ENCODE assay signal across 15 mouse cellular contexts in the genomic region with DNA sequence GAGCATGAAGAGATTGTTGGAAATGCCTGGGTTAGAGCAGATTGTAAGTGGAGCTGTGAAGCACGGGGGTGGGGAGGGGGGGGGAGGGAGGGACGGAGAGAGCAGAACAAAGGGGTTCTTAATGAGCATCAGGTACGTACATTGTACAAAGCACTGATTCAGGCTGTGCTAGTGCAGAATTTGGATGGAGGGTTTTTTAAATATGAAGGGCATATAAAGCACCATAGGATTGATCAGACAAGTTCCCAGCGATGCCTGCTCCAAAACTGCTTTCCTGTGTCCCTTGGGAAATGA. TPM values are rescaled to one million over a fixed set of nuclear protein-coding genes. Genes with fewer than 3 reads are reported as not detected.
DNase-seq lines count a peak whose midpoint lies in the region; ATAC-seq and TF ChIP-seq lines count a peak whose summit lies in the region.
"Had no signal": no experiment of that assay in that cellular context is flagged by ENCODE, and none has a peak within 500 bp of the region (broad histone marks: within the 10 kb centered on the region; RNA-seq: fewer than 3 reads in every experiment).

No protein-coding gene starts in this region.

- peaks cover 23% of the 10 kb centered on the region for H3K4me1 ChIP-seq in midbrain, embryonic 12.5 days
- 0 out of 2 replicates have a peak, but pooled peaks cover 5% of the 10 kb centered on the region for H3K4me1 ChIP-seq in midbrain, postnatal 0 days (ENCODE audit: insufficient read depth, low read length)
- H3K4me1 ChIP-seq in forebrain, embryonic 14.5 days (ENCODE audit: control insufficient read depth, insufficient read depth, low read length) = peaks cover 15% of the 10 kb centered on the region
- peaks cover 25% of the 10 kb centered on the region for H3K4me1 ChIP-seq in limb, embryonic 12.5 days (replicated peaks)

- H3K36me3 ChIP-seq in midbrain, embryonic 12.5 days = no peaks in the 10 kb centered on the region
- no peaks in the 10 kb centered on the region for H3K36me3 ChIP-seq in midbrain, postnatal 0 days (ENCODE audit: insufficient read depth, low read length)
- H3K36me3 ChIP-seq in forebrain, embryonic 14.5 days (ENCODE audit: control insufficient read depth, insufficient read depth, low read length) = no peaks in the 10 kb centered on the region
- H3K36me3 ChIP-seq in limb, embryonic 12.5 days = no peaks in the 10 kb centered on the region
- H3K36me3 ChIP-seq: limb, embryonic 15.5 days had no signal

- no peak for DNase-seq in midbrain, postnatal 0 days (ENCODE audit: low spot score)
- no peak for DNase-seq in forebrain, embryonic 14.5 days (ENCODE audit: low spot score)
- peak; percentile 14 for DNase-seq in retina, embryonic 14.5 days (ENCODE audit: low spot score)
- DNase-seq in cerebellum, postnatal 10 days = no peak
- DNase-seq in embryo, embryonic 10.5 days (ENCODE audit: low spot score) = no peak
- DNase-seq in cerebellum, adult 11-12 months = no peak
- DNase-seq: adrenal gland, postnatal 10 days; cerebellum, adult 8-10 months; lung, postnatal 10 days; thymus, postnatal 4 days had no signal

- peak overlapping the region; percentile 21; the same call in 1 of the 2 replicates for H3K27ac ChIP-seq in midbrain, embryonic 12.5 days (replicated peaks)
- H3K27ac ChIP-seq in midbrain, postnatal 0 days (ENCODE audit: low read depth, low read length) = no peak overlapping the region
- no peak overlapping the region for H3K27ac ChIP-seq in forebrain, embryonic 14.5 days (ENCODE audit: low read depth, low read length)
- no peak overlapping the region for H3K27ac ChIP-seq in limb, embryonic 12.5 days
- H3K27ac ChIP-seq: left cerebral cortex, adult 2 months; limb, embryonic 15.5 days had no signal

- H3K4me2 ChIP-seq in midbrain, embryonic 12.5 days (replicated peaks) = no peak overlapping the region
- H3K4me2 ChIP-seq in midbrain, postnatal 0 days (ENCODE audit: low read depth, low read length, poor library complexity, severe bottlenecking) = no peak overlapping the region
- no peak overlapping the region for H3K4me2 ChIP-seq in forebrain, embryonic 14.5 days (ENCODE audit: low read length)
- H3K4me2 ChIP-seq in limb, embryonic 12.5 days = no peak overlapping the region
- H3K4me2 ChIP-seq: limb, embryonic 15.5 days had no signal

- WGBS in midbrain, embryonic 12.5 days = 41% methylated on average over 4 of the region's 4 CpGs
- 27% methylated on average over 4 of the region's 4 CpGs for WGBS in midbrain, postnatal 0 days
- WGBS in forebrain, embryonic 14.5 days = 17% methylated on average over 4 of the region's 4 CpGs
- 33% methylated on average over 4 of the region's 4 CpGs for WGBS in limb, embryonic 12.5 days

- TF ChIP-seq CTCF in midbrain, postnatal 0 days (IDR thresholded peaks at IDR 0.05) = no peak

- H3K4me3 ChIP-seq in midbrain, embryonic 12.5 days = no peak overlapping the region
- H3K4me3 ChIP-seq in midbrain, postnatal 0 days (ENCODE audit: low read depth, low read length) = no peak overlapping the region
- H3K4me3 ChIP-seq in forebrain, embryonic 14.5 days (ENCODE audit: low read depth, low read length) = no peak overlapping the region
- no peak overlapping the region for H3K4me3 ChIP-seq in limb, embryonic 12.5 days (replicated peaks)
- H3K4me3 ChIP-seq: layer of hippocampus, adult 2 months; left cerebral cortex, adult 2 months; limb, embryonic 15.5 days had no signal

- no peaks in the 10 kb centered on the region for H3K9me3 ChIP-seq in midbrain, embryonic 12.5 days
- H3K9me3 ChIP-seq in midbrain, postnatal 0 days (ENCODE audit: low read length) = no peaks in the 10 kb centered on the region
- no peaks in the 10 kb centered on the region for H3K9me3 ChIP-seq in forebrain, embryonic 14.5 days (replicated peaks; ENCODE audit: control insufficient read depth, low read length)
- H3K9me3 ChIP-seq in limb, embryonic 12.5 days = no peaks in the 10 kb centered on the region
- H3K9me3 ChIP-seq: limb, embryonic 15.5 days had no signal

- no peaks in the 10 kb centered on the region for H3K27me3 ChIP-seq in midbrain, embryonic 12.5 days
- H3K27me3 ChIP-seq in midbrain, postnatal 0 days (ENCODE audit: insufficient read depth, low read length) = no peaks in the 10 kb centered on the region
- H3K27me3 ChIP-seq in forebrain, embryonic 14.5 days (replicated peaks; ENCODE audit: control insufficient read depth, insufficient read depth, low read length) = no peaks in the 10 kb centered on the region
- H3K27me3 ChIP-seq in limb, embryonic 12.5 days = no peaks in the 10 kb centered on the region
- H3K27me3 ChIP-seq: limb, embryonic 15.5 days had no signal

- H3K9ac ChIP-seq in midbrain, embryonic 12.5 days (replicated peaks) = no peak overlapping the region
- H3K9ac ChIP-seq in midbrain, postnatal 0 days (replicated peaks; ENCODE audit: low read length, poor library complexity, severe bottlenecking) = no peak overlapping the region
- no peak overlapping the region for H3K9ac ChIP-seq in forebrain, embryonic 14.5 days (ENCODE audit: low read length)
- H3K9ac ChIP-seq in limb, embryonic 12.5 days (replicated peaks) = no peak overlapping the region
- H3K9ac ChIP-seq: limb, embryonic 15.5 days had no signal

- ATAC-seq in midbrain, embryonic 12.5 days (ENCODE audit: low FRiP score, low read depth) = peak; percentile 64; the same call in 1 of the 2 replicates
- no peak for ATAC-seq in midbrain, postnatal 0 days (ENCODE audit: low FRiP score)
- ATAC-seq in forebrain, embryonic 14.5 days = peak; percentile 42
- ATAC-seq in limb, embryonic 12.5 days (ENCODE audit: insufficient number of reproducible peaks, insufficient read depth, low FRiP score, low TSS enrichment, low read depth) = peak; percentile 56; the same call in 1 of the 2 replicates

RNA-seq across cellular contexts. Expression of gene Cxcr4, which starts 31.4 kb away (rescaled TPM):
- 18.9 and 19.4 TPM in 2 replicates for polyA plus RNA-seq in midbrain, embryonic 12.5 days (2016; fragmentation: Nextera tagmentation; extraction: Ambion mirVana)
- total RNA-seq in midbrain, postnatal 0 days (2014; rRNA removed) = 19.3 and 28.5 TPM in 2 replicates
- polyA plus RNA-seq in midbrain, postnatal 0 days (2015; fragmentation: Nextera tagmentation; extraction: Ambion mirVana) = 1.5 and 1.7 TPM in 2 replicates
- polyA plus RNA-seq in forebrain, embryonic 14.5 days (2014; fragmentation: Nextera tagmentation; extraction: Ambion mirVana) = 13.5 and 13.8 TPM in 2 replicates
- polyA plus RNA-seq in limb, embryonic 12.5 days (2016; fragmentation: Nextera tagmentation; extraction: Ambion mirVana) = 1.6 and 1.9 TPM in 2 replicates
